Mouse (Mus musculus) CH12.LX (cell line): Measurements from ENCODE around the gene Pon1.

Source experiments
- BHLHE40 ChIP-seq: IDR thresholded peaks from 2 replicates; pipeline ENCODE4 v1.6.1; 2011; ENCODE audit warnings: mild to moderate bottlenecking, low read depth, low read length, improper control_type of control experiment
- CHD2 ChIP-seq: IDR thresholded peaks from 2 replicates; pipeline ENCODE4 v1.6.1; 2011; ENCODE audit warnings: low read length, improper control_type of control experiment
- CTCF ChIP-seq, 2 experiments: IDR thresholded peaks in 1 of 2; conservative IDR thresholded peaks in 1 of 2; 2 replicates each; pipeline ENCODE4 v1.5.1; 2011 to 2012; ENCODE audit warnings: low read depth in 2 of 2, low read length in 2 of 2, improper control_type of control experiment in 1 of 2, inconsistent platforms in 1 of 2, mild to moderate bottlenecking in 1 of 2, moderate library complexity in 1 of 2
- E2F4 ChIP-seq: IDR thresholded peaks from 2 replicates; pipeline ENCODE4 v1.6.1; 2011; ENCODE audit warnings: low read depth, low read length, improper control_type of control experiment; ENCODE audit not compliant: insufficient replicate concordance
- EP300 ChIP-seq: IDR thresholded peaks from 2 replicates; pipeline ENCODE4 v1.6.1; 2011; ENCODE audit warnings: low read length, improper control_type of control experiment
- ETS1 ChIP-seq: conservative IDR thresholded peaks from 2 replicates; pipeline ENCODE4 v1.6.1; 2012; ENCODE audit warnings: low read depth, mild to moderate bottlenecking, inconsistent platforms, low read length, improper control_type of control experiment, moderate library complexity
- JUN ChIP-seq: IDR thresholded peaks from 2 replicates; pipeline ENCODE4 v1.6.1; 2011; ENCODE audit warnings: low read depth, mild to moderate bottlenecking, low read length, improper control_type of control experiment, moderate library complexity; ENCODE audit not compliant: insufficient read depth
- MEF2A ChIP-seq: IDR thresholded peaks from 2 replicates; pipeline ENCODE4 v1.6.1; 2014; ENCODE audit warnings: low read depth, mild to moderate bottlenecking, inconsistent platforms, low read length, improper control_type of control experiment, borderline replicate concordance
- MXI1 ChIP-seq: IDR thresholded peaks from 2 replicates; pipeline ENCODE4 v1.6.1; 2011; ENCODE audit warnings: mild to moderate bottlenecking, low read depth, low read length, improper control_type of control experiment
- NRF1 ChIP-seq: IDR thresholded peaks from 2 replicates; pipeline ENCODE4 v1.6.1; 2014; ENCODE audit warnings: low read depth, mild to moderate bottlenecking, inconsistent platforms, low read length, improper control_type of control experiment, moderate library complexity
- POLR2A ChIP-seq: IDR thresholded peaks from 2 replicates; pipeline ENCODE4 v1.6.1; 2011; ENCODE audit warnings: low read depth, mild to moderate bottlenecking, improper control_type of control experiment, low read length
- SMC3 ChIP-seq: IDR thresholded peaks from 2 replicates; pipeline ENCODE4 v1.6.1; 2011; ENCODE audit warnings: low read depth, low read length, improper control_type of control experiment
- USF1 ChIP-seq: IDR thresholded peaks from 2 replicates; pipeline ENCODE4 v1.6.1; 2014; ENCODE audit warnings: low read depth, mild to moderate bottlenecking, inconsistent platforms, low read length, improper control_type of control experiment
- ZC3H11A ChIP-seq: IDR thresholded peaks from 2 replicates; pipeline ENCODE4 v1.6.1; 2012; ENCODE audit warnings: low read depth, mild to moderate bottlenecking, inconsistent platforms, low read length, improper control_type of control experiment

DNA sequence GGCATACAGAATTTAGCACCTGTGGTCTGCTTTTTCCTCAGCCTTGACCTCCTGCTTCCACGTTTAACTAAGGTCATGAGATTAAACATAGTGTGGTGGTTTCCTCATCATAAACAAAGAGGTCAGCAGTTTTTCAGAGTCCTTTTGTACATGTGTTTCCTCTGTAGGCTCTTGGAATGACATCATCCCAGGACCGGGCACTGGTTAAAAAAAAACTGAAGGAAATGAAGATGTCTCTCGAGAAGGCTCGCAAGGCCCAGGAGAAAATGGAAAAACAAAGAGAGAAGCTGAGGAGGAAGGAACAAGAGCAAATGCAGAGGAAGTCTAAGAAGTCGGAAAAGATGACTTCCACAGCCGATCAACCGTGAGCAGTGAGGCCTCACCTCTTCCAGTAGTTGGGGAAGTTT, 34.4 kb downstream of the Pon1 start:
- no peak for TF ChIP-seq NRF1
- TF ChIP-seq MEF2A, result no peak
- no peak for TF ChIP-seq SMC3
- TF ChIP-seq CTCF (conservative IDR thresholded peaks at IDR 0.05 in 1 of 2, IDR thresholded peaks at IDR 0.05 in 1 of 2; ENCODE audit: low read depth in 2 of 2, low read length in 2 of 2), result no peak
- peak; percentile 25; the same call in 1 of the 2 replicates for TF ChIP-seq JUN
- peak; percentile 55 for TF ChIP-seq ETS1
- no peak for TF ChIP-seq USF1
- TF ChIP-seq EP300, result peak; percentile 24; the same call in 1 of the 2 replicates
- TF ChIP-seq POLR2A, result no peak
- no peak for TF ChIP-seq ZC3H11A
- TF ChIP-seq E2F4, result no peak
- TF ChIP-seq BHLHE40, result 0 out of 2 replicates have a peak, but pooled peaks have one; percentile 29
- no peak for TF ChIP-seq CHD2
- TF ChIP-seq MXI1, result no peak
